Mouse (Mus musculus): ENCODE results near the gene Gm8251. TPM values are rescaled to one million over a fixed set of nuclear protein-coding genes. Genes with fewer than 3 reads are reported as not detected.
"Not testable (repeated sequence)": the region's sequence is repeated elsewhere in the genome, so short reads cannot be mapped to it uniquely, and the experiment has no call there.

The Gm8251 gene
- 0.12 and 0.15 TPM in 2 replicates for polyA plus RNA-seq (2015; fragmentation: Nextera tagmentation; extraction: Ambion mirVana)

DNA sequence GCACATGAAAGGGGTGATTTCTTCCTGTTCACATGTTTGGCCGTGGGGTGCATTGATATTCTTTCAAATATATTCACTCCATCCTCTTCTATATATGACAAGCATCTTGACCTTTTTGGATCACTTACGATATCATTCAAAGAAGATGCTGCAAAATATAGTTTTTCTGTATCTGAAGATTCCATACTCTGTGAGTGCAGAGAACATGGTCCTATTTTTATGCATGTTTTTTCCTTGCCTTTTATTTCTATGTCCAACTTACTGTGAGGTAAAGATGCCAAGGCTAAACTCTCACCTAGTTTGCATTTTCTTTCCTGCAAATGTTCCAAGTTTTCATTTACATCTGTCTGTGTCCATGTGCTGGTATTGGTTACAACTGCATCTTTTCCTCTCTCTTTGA lies at the start of gene Gm8251:
Gene Gm8251 (minus strand): TSS at position 101 of the 400 bp plus-strand sequence.
- H3K4me2 ChIP-seq = no peak within 1 kb of the TSS
- 90% methylated on average over 2 of the region's 2 CpGs for WGBS
- no peak within 1 kb of the TSS for H3K4me3 ChIP-seq
- no peaks in the 10 kb centered on the region for H3K36me3 ChIP-seq
- H3K27me3 ChIP-seq = no peaks in the 10 kb centered on the region
- no peak within 1 kb of the TSS for H3K27ac ChIP-seq
- no peak within 1 kb of the TSS for H3K9ac ChIP-seq
- H3K9me3 ChIP-seq = no peaks in the 10 kb centered on the region
- no peak for ATAC-seq (ENCODE audit: insufficient number of reproducible peaks, insufficient read depth, low FRiP score, low TSS enrichment, low read depth)
- no peaks in the 10 kb centered on the region for H3K4me1 ChIP-seq

GRCm38 (mm10) chr1:44102939-44103338 lies 41.2 kb upstream of the Gm8251 start:
- Histone ChIP-seq H3K9ac (peak overlapping the region; percentile 62), H3K36me3 (peaks cover 27% of the 10 kb centered on the region), H3K4me3 (peak overlapping the region; percentile 91), H3K4me1 (peaks cover 9% of the 10 kb centered on the region), H3K27ac (no peak overlapping the region; the same call in 1 of the 2 replicates), H3K9me3 (no peaks in the 10 kb centered on the region), H3K4me2 (peak overlapping the region; percentile 70), H3K27me3 (no peaks in the 10 kb centered on the region)
- no peak for ATAC-seq (ENCODE audit: insufficient number of reproducible peaks, insufficient read depth, low FRiP score, low TSS enrichment, low read depth)
- WGBS = 8% methylated on average over 5 of the region's 5 CpGs

GRCm38 (mm10) chr1:44102259-44102717 lies 40.6 kb upstream of the Gm8251 start, which contains the start of gene Tex30:
Gene Tex30 (minus strand): TSS chr1:44102441.
- Histone ChIP-seq H3K9ac (peak within 1 kb of the TSS; percentile 83), H3K9me3 (no peaks in the 10 kb centered on the region), H3K27me3 (no peaks in the 10 kb centered on the region), H3K4me3 (peak within 1 kb of the TSS; percentile 91), H3K4me1 (peaks cover 9% of the 10 kb centered on the region), H3K4me2 (peak within 1 kb of the TSS; percentile 70), H3K27ac (peak within 1 kb of the TSS; percentile 81), H3K36me3 (peaks cover 26% of the 10 kb centered on the region)
- WGBS = under 1% methylated on average over 55 of the region's 55 CpGs
- peak; percentile 97 for ATAC-seq (ENCODE audit: insufficient number of reproducible peaks, insufficient read depth, low FRiP score, low TSS enrichment, low read depth)

DNA sequence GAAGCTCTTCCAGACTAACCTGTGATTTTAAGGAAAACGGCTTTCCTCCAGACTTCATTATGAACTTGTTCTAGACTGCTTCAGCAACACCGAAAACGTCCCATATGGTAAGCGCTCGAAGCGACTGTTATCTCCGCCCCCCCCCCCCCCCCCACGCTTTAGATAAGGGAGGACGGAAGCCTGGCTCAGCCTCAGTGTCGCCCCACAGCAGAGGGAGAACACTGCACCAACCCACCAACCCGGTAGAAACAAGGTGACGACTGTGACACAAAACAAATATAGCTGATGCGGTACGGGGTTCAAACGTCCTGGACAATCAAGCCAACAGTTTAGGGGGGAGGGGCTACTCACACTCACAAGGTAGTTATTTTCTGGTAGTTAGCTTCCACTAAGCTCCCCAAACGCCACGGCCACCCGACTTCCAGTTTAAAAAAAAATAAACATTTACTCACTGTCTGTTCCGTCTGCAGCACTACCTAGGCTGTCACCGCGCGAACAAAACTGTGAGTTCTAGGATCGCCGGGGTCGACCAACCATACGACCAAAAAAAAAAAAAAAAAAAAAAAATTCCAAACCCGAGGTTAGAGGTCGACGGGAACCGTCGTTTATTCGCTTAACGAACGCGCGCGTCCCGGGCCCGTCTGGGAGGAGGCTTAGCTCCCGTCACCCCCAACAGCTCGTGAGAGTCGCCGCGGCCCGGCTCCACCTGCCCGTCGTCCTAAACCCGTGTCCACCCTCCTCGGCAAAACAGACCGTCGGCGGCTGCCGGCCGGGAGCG lies 39.9 kb upstream of the Gm8251 start:
- Histone ChIP-seq H3K9me3 (no peaks in the 10 kb centered on the region), H3K9ac (peak overlapping the region; percentile 83), H3K4me1 (peaks cover 9% of the 10 kb centered on the region), H3K36me3 (peaks cover 28% of the 10 kb centered on the region), H3K4me3 (peak overlapping the region; percentile 91), H3K4me2 (peak overlapping the region; percentile 70), H3K27ac (peak overlapping the region; percentile 81), H3K27me3 (no peaks in the 10 kb centered on the region)
- under 1% methylated on average over 55 of the region's 55 CpGs for WGBS
- peak; percentile 64 for ATAC-seq (ENCODE audit: insufficient number of reproducible peaks, insufficient read depth, low FRiP score, low TSS enrichment, low read depth)

DNA sequence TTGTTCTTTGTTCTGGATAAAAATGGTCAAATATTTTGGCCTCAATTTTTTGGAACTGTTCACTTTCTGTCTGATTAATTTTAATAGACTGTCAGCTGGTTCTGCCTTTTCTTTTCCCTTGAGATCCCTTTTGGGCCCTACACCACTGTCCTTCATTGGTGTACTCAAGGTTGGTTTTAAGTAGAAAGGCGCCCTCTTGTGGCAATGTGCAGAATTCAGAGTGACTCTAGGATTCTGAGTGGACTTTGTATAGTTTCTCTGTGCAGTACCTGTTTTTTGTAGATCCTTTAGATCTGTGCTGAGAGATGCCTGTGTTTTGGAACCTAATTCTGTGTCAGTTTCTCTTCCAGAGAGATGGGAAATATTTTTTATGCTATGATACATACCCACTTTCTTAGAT lies 2.9 kb upstream of the Gm8251 start:
- no peaks in the 10 kb centered on the region for H3K9me3 ChIP-seq
- no peak overlapping the region for H3K4me2 ChIP-seq
- H3K27me3 ChIP-seq = no peaks in the 10 kb centered on the region
- H3K27ac ChIP-seq = no peak overlapping the region
- WGBS = 0% methylated on average over 1 of the region's 1 CpGs
- no peaks in the 10 kb centered on the region for H3K4me1 ChIP-seq
- no peaks in the 10 kb centered on the region for H3K36me3 ChIP-seq
- no peak overlapping the region for H3K9ac ChIP-seq
- no peak overlapping the region for H3K4me3 ChIP-seq
- ATAC-seq (ENCODE audit: insufficient number of reproducible peaks, insufficient read depth, low FRiP score, low TSS enrichment, low read depth) = no peak

DNA sequence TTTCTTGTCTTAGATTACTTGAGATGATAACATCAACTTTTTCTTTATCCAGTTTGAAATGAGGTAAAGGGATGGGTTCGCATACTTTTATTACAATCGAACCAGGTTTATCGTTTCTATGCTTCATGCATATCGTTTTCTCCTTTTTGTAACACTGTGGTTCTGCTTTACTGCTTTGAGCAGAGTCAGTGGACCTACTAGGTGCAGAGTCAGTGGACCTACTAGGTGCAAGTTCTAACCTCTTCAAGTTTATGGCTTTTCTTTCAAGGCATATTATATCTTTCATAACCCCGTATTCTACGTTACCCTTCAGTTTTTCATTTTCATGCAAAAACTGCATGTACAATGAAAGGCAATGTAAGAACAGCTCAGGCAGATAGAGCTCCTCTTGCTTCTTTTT lies 1.7 kb upstream of the Gm8251 start:
- H3K36me3 ChIP-seq = no peaks in the 10 kb centered on the region
- H3K4me3 ChIP-seq = no peak overlapping the region
- no peak overlapping the region for H3K9ac ChIP-seq
- H3K27ac ChIP-seq = no peak overlapping the region
- no peak overlapping the region for H3K4me2 ChIP-seq
- H3K27me3 ChIP-seq = no peaks in the 10 kb centered on the region
- H3K9me3 ChIP-seq = no peaks in the 10 kb centered on the region
- no peak for ATAC-seq (ENCODE audit: insufficient number of reproducible peaks, insufficient read depth, low FRiP score, low TSS enrichment, low read depth)
- H3K4me1 ChIP-seq = no peaks in the 10 kb centered on the region
- 95% methylated on average over 6 of the region's 6 CpGs for WGBS

- no peak overlapping the region for H3K4me2 ChIP-seq
- H3K4me3 ChIP-seq = no peak overlapping the region
- 62% methylated on average over 3 of the region's 3 CpGs for WGBS
- no peaks in the 10 kb centered on the region for H3K27me3 ChIP-seq
- no peak overlapping the region for H3K9ac ChIP-seq
- no peak for ATAC-seq (ENCODE audit: insufficient number of reproducible peaks, insufficient read depth, low FRiP score, low TSS enrichment, low read depth)
- H3K36me3 ChIP-seq = no peaks in the 10 kb centered on the region
- no peaks in the 10 kb centered on the region for H3K4me1 ChIP-seq
- no peak overlapping the region for H3K27ac ChIP-seq
- H3K9me3 ChIP-seq = no peaks in the 10 kb centered on the region
Observed at GRCm38 (mm10) chr1:44057805-44058204, 3.9 kb downstream of the Gm8251 start.

GRCm38 (mm10) chr1:44046556-44046955 lies 15.2 kb downstream of the Gm8251 start:
- Histone ChIP-seq H3K36me3 (no peaks in the 10 kb centered on the region), H3K9me3 (no peaks in the 10 kb centered on the region), H3K27ac (no peak overlapping the region), H3K4me1 (no peaks in the 10 kb centered on the region), H3K27me3 (no peaks in the 10 kb centered on the region), H3K4me3 (no peak overlapping the region), H3K4me2 (no peak overlapping the region), H3K9ac (no peak overlapping the region)
- WGBS = 80% methylated on average over 2 of the region's 2 CpGs
- ATAC-seq (ENCODE audit: insufficient number of reproducible peaks, insufficient read depth, low FRiP score, low TSS enrichment, low read depth) = no peak

- 85% methylated on average over 5 of the region's 5 CpGs for WGBS
- ATAC-seq (ENCODE audit: insufficient number of reproducible peaks, insufficient read depth, low FRiP score, low TSS enrichment, low read depth); H3K27ac ChIP-seq: not testable (repeated sequence)
Observed at GRCm38 (mm10) chr1:44045689-44046088, 16.0 kb downstream of the Gm8251 start.

DNA sequence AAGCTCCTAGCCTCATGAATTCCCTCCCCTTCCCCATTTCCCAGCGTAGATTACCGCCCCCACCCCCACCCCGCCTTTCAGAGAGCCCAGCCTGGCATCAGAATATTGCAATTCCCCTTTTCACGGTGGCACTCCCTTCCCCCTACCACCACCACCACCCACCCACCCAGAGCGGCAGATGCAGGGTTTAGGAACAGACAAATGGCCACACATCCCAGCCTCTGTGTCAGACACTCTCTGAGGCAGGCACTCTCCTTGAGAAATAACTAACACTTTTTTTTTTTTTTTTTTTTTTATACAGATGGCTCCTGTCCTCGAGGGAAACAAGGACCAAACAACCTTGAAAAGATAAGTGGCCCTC lies 19.2 kb downstream of the Gm8251 start:
- ATAC-seq (ENCODE audit: insufficient number of reproducible peaks, insufficient read depth, low FRiP score, low TSS enrichment, low read depth) = no peak
- H3K9ac ChIP-seq = peak overlapping the region; percentile 75
- 0% methylated on average over 6 of the region's 6 CpGs for WGBS
- H3K36me3 ChIP-seq = no peaks in the 10 kb centered on the region
- no peak overlapping the region for H3K27ac ChIP-seq
- peak overlapping the region; percentile 52 for H3K4me3 ChIP-seq
- peak overlapping the region; percentile 70 for H3K4me2 ChIP-seq
- no peaks in the 10 kb centered on the region for H3K9me3 ChIP-seq
- H3K27me3 ChIP-seq = no peaks in the 10 kb centered on the region
- H3K4me1 ChIP-seq = no peaks in the 10 kb centered on the region

More at GRCm38 (mm10) chr1:44045689-44046088, 16.0 kb downstream of the Gm8251 start:
- H3K4me2 ChIP-seq, H3K4me1 ChIP-seq, H3K9ac ChIP-seq, H3K4me3 ChIP-seq, H3K27me3 ChIP-seq, H3K36me3 ChIP-seq, H3K9me3 ChIP-seq: not testable (repeated sequence)

GRCm38 (mm10) chr1:44041797-44042554 lies 19.8 kb downstream of the Gm8251 start:
- Histone ChIP-seq H3K27me3 (no peaks in the 10 kb centered on the region), H3K4me1 (no peaks in the 10 kb centered on the region), H3K9ac (peak overlapping the region; percentile 75), H3K9me3 (no peaks in the 10 kb centered on the region), H3K27ac (no peak overlapping the region), H3K36me3 (no peaks in the 10 kb centered on the region), H3K4me3 (peak overlapping the region; percentile 52), H3K4me2 (peak overlapping the region; percentile 70)
- no peak; the same call in 1 of the 2 replicates for ATAC-seq (ENCODE audit: insufficient number of reproducible peaks, insufficient read depth, low FRiP score, low TSS enrichment, low read depth)
- 1% methylated on average over 17 of the region's 17 CpGs for WGBS

Measured in embryonic facial prominence, embryonic 13.5 days (tissue).